Mouse (Mus musculus) intestine, embryonic 14.5 days (tissue): ENCODE measurements around the gene Olfr1437. TPM values are rescaled to one million over a fixed set of nuclear protein-coding genes. Genes with fewer than 3 reads are reported as not detected.
"Not testable (repeated sequence)": the region's sequence is repeated elsewhere in the genome, so short reads cannot be mapped to it uniquely, and the experiment has no call there.

ENCODE experiments used
- ATAC-seq: fragments of 200-750 bp; cut with Nextera tagmentation; replicated peaks from 2 replicates; pipeline ENCODE4 v1.8.0; 2017; ENCODE audit warnings: low read depth, moderate number of reproducible peaks, moderate TSS enrichment, moderate library complexity; ENCODE audit not compliant: low FRiP score, low TSS enrichment
- DNase-seq: peaks from one replicate; pipeline ENCODE4 v3.0.0-alpha.2; 2018; ENCODE audit warnings: low spot score
- H3K27ac ChIP-seq: fragments of 300-500 bp; sonication (generic); 2 replicates; pipeline ENCODE4 v1.5.1; 2014; ENCODE audit warnings: low read depth, mild to moderate bottlenecking, control low read depth
- H3K27me3 ChIP-seq: fragments of 300-500 bp; sonication (generic); replicated peaks from 2 replicates; pipeline ENCODE4 v1.6.1; 2014; ENCODE audit warnings: low read length, control low read depth; ENCODE audit not compliant: control insufficient read depth, insufficient read depth
- H3K36me3 ChIP-seq: fragments of 300-500 bp; sonication (generic); 2 replicates; pipeline ENCODE4 v1.6.1; 2014; ENCODE audit warnings: low read length, control low read depth; ENCODE audit not compliant: control insufficient read depth, insufficient read depth
- H3K4me1 ChIP-seq: fragments of 300-500 bp; sonication (generic); replicated peaks from 2 replicates; pipeline ENCODE4 v1.6.1; 2014; ENCODE audit warnings: low read length, control low read depth, mixed read lengths; ENCODE audit not compliant: control insufficient read depth, insufficient read depth
- H3K4me2 ChIP-seq: fragments of 300-500 bp; sonication (generic); 2 replicates; pipeline ENCODE4 v1.6.1; 2014; ENCODE audit warnings: low read length
- H3K4me3 ChIP-seq: fragments of 300-500 bp; sonication (generic); 2 replicates; pipeline ENCODE4 v1.5.1; 2014; ENCODE audit warnings: low read depth, low read length, control low read depth, mixed read lengths
- H3K9ac ChIP-seq: fragments of 300-500 bp; sonication (generic); 2 replicates; pipeline ENCODE4 v1.6.1; 2014; ENCODE audit warnings: mild to moderate bottlenecking, low read length
- H3K9me3 ChIP-seq: fragments of 300-500 bp; sonication (generic); 2 replicates; pipeline ENCODE4 v1.6.1; 2016; ENCODE audit warnings: low read length, control low read depth; ENCODE audit not compliant: control insufficient read depth
- WGBS: fragments of 180-500 bp; shearing (Covaris S2); extraction: QIAGEN DNeasy Blood & Tissue Kit; methylation state at CpG from one replicate; pipeline ENCODE4 v1.1.7; 2014; 5-methylcytosine and 5-hydroxymethylcytosine counted together
- polyA plus RNA-seq: library from polyadenylated mRNA; unstranded; fragments of >200 nt; fragmentation: Nextera tagmentation; extraction: Ambion mirVana; gene quantifications from 2 replicates; pipeline ENCODE4 v1.2.1, GENCODE M21; 2014

The Olfr1437 gene
- not detected in 2 replicates for polyA plus RNA-seq

GRCm38 (mm10) chr19:12325001-12325400, at the start of gene Olfr1437:
Gene Olfr1437 (minus strand): TSS chr19:12325101.
- Histone ChIP-seq H3K9ac (no peak within 1 kb of the TSS), H3K27ac (no peak within 1 kb of the TSS), H3K4me3 (no peak within 1 kb of the TSS), H3K27me3 (no peaks in the 10 kb centered on the region), H3K36me3 (no peaks in the 10 kb centered on the region), H3K9me3 (no peaks in the 10 kb centered on the region), H3K4me1 (no peaks in the 10 kb centered on the region), H3K4me2 (no peak within 1 kb of the TSS)
- DNase-seq, result no peak
- 92% methylated on average over 2 of the region's 2 CpGs for WGBS
- ATAC-seq, result no peak

GRCm38 (mm10) chr19:12374465-12375025, 49.6 kb upstream of the Olfr1437 start:
- H3K9ac ChIP-seq, result no peak overlapping the region
- WGBS, result 48% methylated on average over 2 of the region's 2 CpGs
- no peak for DNase-seq
- no peaks in the 10 kb centered on the region for H3K9me3 ChIP-seq
- H3K36me3 ChIP-seq, result no peaks in the 10 kb centered on the region
- no peak overlapping the region for H3K4me2 ChIP-seq
- no peaks in the 10 kb centered on the region for H3K27me3 ChIP-seq
- ATAC-seq, result no peak
- no peaks in the 10 kb centered on the region for H3K4me1 ChIP-seq
- no peak overlapping the region for H3K4me3 ChIP-seq
- H3K27ac ChIP-seq, result no peak overlapping the region

GRCm38 (mm10) chr19:12373004-12373403, 48.1 kb upstream of the Olfr1437 start:
- no peaks in the 10 kb centered on the region for H3K36me3 ChIP-seq
- DNase-seq, result no peak
- H3K27me3 ChIP-seq, result no peaks in the 10 kb centered on the region
- no peak overlapping the region for H3K27ac ChIP-seq
- H3K4me1 ChIP-seq, result no peaks in the 10 kb centered on the region
- H3K9me3 ChIP-seq, result no peaks in the 10 kb centered on the region
- H3K4me2 ChIP-seq, result no peak overlapping the region
- H3K9ac ChIP-seq, result no peak overlapping the region
- no peak overlapping the region for H3K4me3 ChIP-seq
- WGBS, result 82% methylated on average over 3 of the region's 3 CpGs
- no peak for ATAC-seq

- Histone ChIP-seq H3K27ac (no peak within 1 kb of the TSS), H3K9ac (no peak within 1 kb of the TSS), H3K4me3 (no peak within 1 kb of the TSS), H3K9me3 (no peaks in the 10 kb centered on the region), H3K4me1 (no peaks in the 10 kb centered on the region), H3K4me2 (no peak within 1 kb of the TSS), H3K36me3 (no peaks in the 10 kb centered on the region), H3K27me3 (no peaks in the 10 kb centered on the region)
- DNase-seq, result no peak
- no peak for ATAC-seq
- 81% methylated on average over 3 of the region's 3 CpGs for WGBS
These were observed 10.9 kb upstream of the Olfr1437 start, which contains the start of gene Olfr1438-ps1 for GRCm38 (mm10) chr19:12335810-12336209. Gene Olfr1438-ps1 (minus strand): TSS chr19:12335910.

- 62% methylated on average over 1 of the region's 1 CpGs for WGBS
- H3K27me3 ChIP-seq, ATAC-seq, H3K4me1 ChIP-seq, DNase-seq, H3K27ac ChIP-seq, H3K4me2 ChIP-seq, H3K9ac ChIP-seq, H3K36me3 ChIP-seq, H3K9me3 ChIP-seq, H3K4me3 ChIP-seq: not testable (repeated sequence)
These were observed 25.9 kb downstream of the Olfr1437 start, which contains the start of gene Olfr1436 for GRCm38 (mm10) chr19:12299030-12299429. Gene Olfr1436 (minus strand): TSS chr19:12299130.

- H3K4me3 ChIP-seq, result no peak overlapping the region
- DNase-seq, result no peak
- H3K4me2 ChIP-seq, result no peak overlapping the region
- no peaks in the 10 kb centered on the region for H3K27me3 ChIP-seq
- H3K4me1 ChIP-seq, result no peaks in the 10 kb centered on the region
- H3K36me3 ChIP-seq, result no peaks in the 10 kb centered on the region
- no peak overlapping the region for H3K9ac ChIP-seq
- H3K27ac ChIP-seq, result no peak overlapping the region
- no peak for ATAC-seq
- H3K9me3 ChIP-seq, result no peaks in the 10 kb centered on the region
These were observed 31.9 kb downstream of the Olfr1437 start for GRCm38 (mm10) chr19:12292979-12293378.

- H3K9me3 ChIP-seq, result no peaks in the 10 kb centered on the region
- no peak within 1 kb of the TSS for H3K9ac ChIP-seq
- no peak for ATAC-seq
- H3K4me3 ChIP-seq, result no peak within 1 kb of the TSS
- DNase-seq, result no peak
- H3K27ac ChIP-seq, result no peak within 1 kb of the TSS
- WGBS, result 72% methylated on average over 2 of the region's 2 CpGs
- no peaks in the 10 kb centered on the region for H3K27me3 ChIP-seq
- H3K36me3 ChIP-seq, result no peaks in the 10 kb centered on the region
- H3K4me1 ChIP-seq, result no peaks in the 10 kb centered on the region
- no peak within 1 kb of the TSS for H3K4me2 ChIP-seq
These were observed 45.3 kb downstream of the Olfr1437 start, which contains the start of gene Olfr1434 for GRCm38 (mm10) chr19:12279554-12279953. Gene Olfr1434 (plus strand): TSS chr19:12279854.

Other genes with a start within 250 kb of the Olfr1437 start
- gene Olfr1425, start 247.4 kb downstream of the Olfr1437 start, polyA plus RNA-seq, result not detected in 2 replicates
- not detected in 2 replicates for gene Olfr1426, start 233.1 kb downstream of the Olfr1437 start, polyA plus RNA-seq
- gene Olfr1427, start 221.8 kb downstream of the Olfr1437 start, polyA plus RNA-seq, result not detected in 2 replicates
- gene Olfr1428, start 209.2 kb downstream of the Olfr1437 start, polyA plus RNA-seq, result not detected in 2 replicates
- not detected in 2 replicates for gene Olfr76, start 201.9 kb downstream of the Olfr1437 start, polyA plus RNA-seq
- not detected in 2 replicates for gene Olfr1555-ps1, start 155.0 kb downstream of the Olfr1437 start, polyA plus RNA-seq
- not detected in 2 replicates for gene Olfr1431, start 124.5 kb downstream of the Olfr1437 start, polyA plus RNA-seq
- 0.35 TPM in 1 of 2 replicates, not detected in the other for gene Olfr1432, start 92.5 kb downstream of the Olfr1437 start, polyA plus RNA-seq
- not detected in 2 replicates for gene Olfr262, start 83.4 kb downstream of the Olfr1437 start, polyA plus RNA-seq
- not detected in 2 replicates for gene Olfr235, start 64.1 kb downstream of the Olfr1437 start, polyA plus RNA-seq
- gene Olfr1434, start 45.2 kb downstream of the Olfr1437 start, polyA plus RNA-seq, result not detected in 2 replicates
- not detected in 2 replicates for gene Olfr1436, start 26.0 kb downstream of the Olfr1437 start, polyA plus RNA-seq
- not detected in 2 replicates for gene Olfr1438-ps1, start 10.8 kb upstream of the Olfr1437 start, polyA plus RNA-seq
- not detected in 2 replicates for gene Olfr1440, start 62.2 kb upstream of the Olfr1437 start, polyA plus RNA-seq
- not detected in 2 replicates for gene Olfr1441, start 92.3 kb upstream of the Olfr1437 start, polyA plus RNA-seq
- not detected in 2 replicates for gene Pfpl, start 102.8 kb upstream of the Olfr1437 start, polyA plus RNA-seq
- 0.97 and 1.1 TPM in 2 replicates for gene Mpeg1, start 135.7 kb upstream of the Olfr1437 start, polyA plus RNA-seq
- gene Dtx4, start 176.4 kb upstream of the Olfr1437 start, polyA plus RNA-seq, result 27.4 and 28.8 TPM in 2 replicates
- gene Fam111a, start 220.6 kb upstream of the Olfr1437 start, polyA plus RNA-seq, result 19.9 and 23.0 TPM in 2 replicates